Mouse (Mus musculus) adrenal gland, postnatal 10 days (tissue): ENCODE measurements at regions not wholly inside any gene's neighbourhood (a gene's known extent, or its start where the extent isn't known, plus 50 kb on each side); places are given as distances from the start of the nearest gene placed in this dataset.

Experiments used
- DNase-seq: peaks from one replicate; pipeline ENCODE4 v3.0.0; 2021; ENCODE audit warnings: mixed read lengths

- DNase-seq, result no peak
Observed at GRCm38 (mm10) chr1:3012530-3012929, 1795.2 kb upstream of the Gm37988 start.

DNA sequence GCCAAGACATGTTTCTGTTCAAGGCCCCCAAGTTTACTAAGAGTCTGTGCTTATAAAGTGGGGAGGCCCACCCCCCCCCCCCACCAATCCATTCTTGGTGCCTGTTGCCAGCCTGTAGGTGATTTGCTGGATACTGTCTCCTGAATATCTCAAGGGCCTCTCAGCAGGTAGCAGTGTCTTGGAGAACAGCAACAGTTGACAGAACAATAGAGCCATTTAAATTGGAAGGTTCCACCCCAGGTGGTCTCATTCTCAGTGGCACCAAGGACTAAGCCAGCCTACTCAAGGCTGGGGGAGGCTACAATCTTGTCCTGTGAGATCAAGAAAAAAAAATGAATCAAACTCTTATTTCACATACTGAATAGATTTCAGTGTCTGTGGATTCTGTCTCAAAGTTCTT is 1744.9 kb upstream of the Gm37988 start:
- DNase-seq, result no peak

- no peak for DNase-seq
Observed at GRCm38 (mm10) chr1:3094375-3094774, 1713.3 kb upstream of the Gm37988 start.

GRCm38 (mm10) chr1:3094910-3095309 is 1712.8 kb upstream of the Gm37988 start:
- no peak for DNase-seq

DNA sequence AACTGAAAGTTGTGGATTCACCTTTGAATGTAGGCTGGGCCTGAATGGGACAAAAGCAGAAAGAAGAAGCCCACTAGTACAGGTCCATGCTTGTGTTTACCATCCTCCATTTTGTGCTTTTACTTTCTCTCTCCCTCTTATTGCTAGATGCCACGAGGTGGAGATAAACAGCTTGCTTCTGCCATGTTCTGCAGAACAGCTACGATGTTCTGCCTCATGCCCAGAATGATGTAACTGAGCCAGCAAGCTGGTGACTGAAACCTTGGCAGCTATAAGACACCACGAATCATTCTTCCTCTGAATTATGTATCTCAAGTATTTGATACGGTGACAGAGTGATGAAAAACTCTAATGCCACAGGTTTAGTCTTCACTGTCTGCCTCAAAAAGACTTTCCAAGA is 1694.1 kb upstream of the Gm37988 start:
- no peak for DNase-seq

GRCm38 (mm10) chr1:3119498-3120391 is 1687.9 kb upstream of the Gm37988 start:
- DNase-seq, result peak; percentile 10

- DNase-seq, result no peak
Observed at GRCm38 (mm10) chr1:3120392-3120690, 1687.4 kb upstream of the Gm37988 start.

- peak; percentile 45 for DNase-seq
Observed at GRCm38 (mm10) chr1:3121288-3121687, 1686.4 kb upstream of the Gm37988 start.

- DNase-seq, result no peak
Observed at GRCm38 (mm10) chr1:3121745-3122144, 1685.9 kb upstream of the Gm37988 start.
